Mouse (Mus musculus) liver, embryonic 14.5 days (tissue): Measurements from ENCODE around the gene Josd2.

Source experiments
- CTCF ChIP-seq: IDR thresholded peaks from 2 replicates; pipeline ENCODE4 v1.5.1; 2016; ENCODE audit warnings: antibody characterized with exemption, low read depth, control low read depth
- EP300 ChIP-seq: IDR thresholded peaks from 2 replicates; pipeline ENCODE4 v1.6.1; 2016; ENCODE audit warnings: antibody characterized with exemption, low read depth

DNA sequence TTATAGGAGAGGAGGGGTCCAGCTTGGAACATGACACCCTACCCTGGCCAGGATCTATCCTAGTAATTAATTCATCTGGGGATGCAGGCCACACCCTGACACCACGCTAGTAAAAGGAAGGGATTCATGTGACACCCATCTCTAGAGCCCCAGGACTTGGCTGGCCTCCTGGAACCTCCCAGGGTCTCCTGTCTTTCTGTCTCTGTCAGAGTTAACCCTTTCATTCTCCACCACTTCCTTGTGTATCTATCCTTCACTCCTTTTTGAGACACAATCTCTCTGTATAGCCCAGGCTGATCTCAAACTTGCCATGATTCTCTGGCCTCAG is 4.7 kb downstream of the Josd2 start:
- no peak for TF ChIP-seq CTCF
- no peak for TF ChIP-seq EP300
